Mouse (Mus musculus): ENCODE results near the gene Iqgap2.

GRCm38 (mm10) chr13:95828616-95829015 lies 63.1 kb downstream of the Iqgap2 start:
- TF ChIP-seq CTCF (IDR thresholded peaks at IDR 0.05; ENCODE audit: low read depth) (no peak), EP300 (IDR thresholded peaks at IDR 0.05; ENCODE audit: low read depth) (no peak)

Measured in heart, postnatal 0 days (tissue).